Mouse (Mus musculus): Measurements from ENCODE around the gene Kdm5a.

- no peak for TF ChIP-seq POLR2AphosphoS2 (IDR thresholded peaks at IDR 0.05; ENCODE audit: insufficient read length, low read depth)
- TF ChIP-seq POLR2A (IDR thresholded peaks at IDR 0.05; ENCODE audit: insufficient read length, low read depth), result no peak
- no peak for TF ChIP-seq E2F4 (IDR thresholded peaks at IDR 0.05; ENCODE audit: insufficient read depth)
Measured at GRCm38 (mm10) chr6:120343992-120344391, 19.9 kb upstream of the Kdm5a start.
